Mouse (Mus musculus) adrenal gland, adult (tissue): ENCODE measurements around the gene Plcd3.
A peak's percentile ranks its signal among the peaks of the same experiment; 100 is the strongest.

Experiments
- DNase-seq, 2 experiments: peaks; one replicate each; pipeline ENCODE4 v3.0.0; 2022 to 2023; ENCODE audit warnings: low spot score in 1 of 2; ENCODE audit not compliant: inconsistent age in 2 of 2

Gene Plcd3

GRCm38 (mm10) chr11:103118866-103119265, 17.4 kb upstream of the Plcd3 start:
- peak in 1 of 2 experiments; percentile 54 for DNase-seq

GRCm38 (mm10) chr11:103117591-103118009, 16.1 kb upstream of the Plcd3 start:
- peak in 1 of 2 experiments; percentile 59 for DNase-seq

- DNase-seq = peak; percentile 86 to 95
Measured at GRCm38 (mm10) chr11:103116959-103117590, 15.6 kb upstream of the Plcd3 start.

- peak; percentile 100 for DNase-seq
Measured at GRCm38 (mm10) chr11:103116008-103116818, 14.8 kb upstream of the Plcd3 start, which contains the start of gene Hexim1. TSS of gene Hexim1 (plus strand) at chr11:103116231.

GRCm38 (mm10) chr11:103115163-103116007, 13.9 kb upstream of the Plcd3 start:
- DNase-seq = peak; percentile 90 to 96

GRCm38 (mm10) chr11:103114270-103114943, 12.9 kb upstream of the Plcd3 start:
- DNase-seq = peak in 1 of 2 experiments; percentile 37

GRCm38 (mm10) chr11:103113771-103114170, 12.3 kb upstream of the Plcd3 start:
- peak in 1 of 2 experiments; percentile 55 for DNase-seq

GRCm38 (mm10) chr11:103113005-103113404, 11.5 kb upstream of the Plcd3 start:
- peak in 1 of 2 experiments; percentile 37 for DNase-seq

GRCm38 (mm10) chr11:103112552-103112912, 11.1 kb upstream of the Plcd3 start:
- DNase-seq = peak in 1 of 2 experiments; percentile 68

GRCm38 (mm10) chr11:103111881-103112551, 10.6 kb upstream of the Plcd3 start:
- peak; percentile 86 to 93 for DNase-seq

- DNase-seq = peak in 1 of 2 experiments; percentile 56
Measured at GRCm38 (mm10) chr11:103111301-103111700, 9.8 kb upstream of the Plcd3 start.

- DNase-seq = no peak
Measured at GRCm38 (mm10) chr11:103106386-103106785, 4.9 kb upstream of the Plcd3 start.

GRCm38 (mm10) chr11:103105810-103106209, 4.4 kb upstream of the Plcd3 start:
- peak; percentile 36 to 66 for DNase-seq

- DNase-seq = peak in 1 of 2 experiments; percentile 54
Measured at GRCm38 (mm10) chr11:103105180-103105725, 3.8 kb upstream of the Plcd3 start.

- peak in 1 of 2 experiments; percentile 26 for DNase-seq
Measured at GRCm38 (mm10) chr11:103104469-103104868, 3.0 kb upstream of the Plcd3 start.

GRCm38 (mm10) chr11:103103621-103104020, 2.2 kb upstream of the Plcd3 start:
- peak; percentile 33 to 63 for DNase-seq

- DNase-seq = peak; percentile 99 to 100
Measured at GRCm38 (mm10) chr11:103102725-103103349, 1.4 kb upstream of the Plcd3 start.

GRCm38 (mm10) chr11:103101866-103102501, 526 bp upstream of the Plcd3 start:
- peak; percentile 88 to 96 for DNase-seq

- peak in 1 of 2 experiments; percentile 47 for DNase-seq
Measured at GRCm38 (mm10) chr11:103100361-103100760, 1.1 kb downstream of the Plcd3 start.
